Mouse (Mus musculus) bone marrow macrophage, adult 2 months (primary cell): Measurements from ENCODE around the gene Parp3.

Experiments
- CTCF ChIP-seq: IDR thresholded peaks from 2 replicates; pipeline ENCODE4 v1.5.1; 2012; ENCODE audit warnings: low read depth, mild to moderate bottlenecking, low read length, moderate library complexity
- POLR2A ChIP-seq: IDR thresholded peaks from 2 replicates; pipeline ENCODE4 v1.6.1; 2012; ENCODE audit warnings: mild to moderate bottlenecking, low read depth, low read length, borderline replicate concordance

DNA sequence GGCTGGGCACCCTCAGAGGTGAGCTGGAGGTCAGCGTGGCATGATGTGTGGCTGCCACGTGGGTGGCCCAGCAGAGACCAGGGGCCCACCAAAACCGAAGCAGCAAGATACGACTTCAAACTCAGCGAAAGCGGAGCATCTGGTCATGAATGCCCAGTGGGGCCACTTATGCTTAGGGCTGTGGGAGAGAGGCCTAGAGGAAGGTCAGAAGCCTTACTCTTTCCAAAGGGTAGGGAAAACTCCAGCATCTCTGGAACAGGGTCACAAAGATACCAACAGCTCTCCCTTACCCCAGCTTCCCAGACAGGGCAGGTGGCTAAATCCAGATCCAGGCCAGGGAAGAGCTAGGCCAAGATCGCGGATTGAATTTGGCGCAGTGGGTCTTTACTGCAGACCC, 19.6 kb downstream of the Parp3 start:
- no peak for TF ChIP-seq POLR2A
- no peak for TF ChIP-seq CTCF
